Mouse (Mus musculus) gastrocnemius, adult 18-20 months (tissue): ENCODE results near the gene Cyyr1. TPM values are rescaled to one million over a fixed set of nuclear protein-coding genes. Genes with fewer than 3 reads are reported as not detected.
A peak's percentile ranks its signal among the peaks of the same experiment; 100 is the strongest.

ENCODE experiments used
- DNase-seq: peaks from one replicate; pipeline ENCODE4 v3.0.0; 2021; ENCODE audit warnings: low spot score
- total RNA-seq, 2 experiments: library from RNA; stranded (reverse); gene quantifications; 2 replicates each; pipeline ENCODE4 v1.2.3; 2021

Cyyr1 gene
- total RNA-seq, 2 experiments from 2014 or later = 8.0 to 11.5 TPM

- no peak for DNase-seq
These were observed 78.6 kb downstream of the Cyyr1 start for GRCm38 (mm10) chr16:85474552-85475071.

GRCm38 (mm10) chr16:85470057-85470456 is 83.1 kb downstream of the Cyyr1 start:
- no peak for DNase-seq

GRCm38 (mm10) chr16:85455043-85455442 is 98.2 kb downstream of the Cyyr1 start:
- no peak for DNase-seq

GRCm38 (mm10) chr16:85446306-85446705 is 106.9 kb downstream of the Cyyr1 start:
- no peak for DNase-seq

- no peak for DNase-seq
These were observed 107.4 kb downstream of the Cyyr1 start for GRCm38 (mm10) chr16:85445801-85446200.

- DNase-seq = peak; percentile 3
These were observed 117.8 kb downstream of the Cyyr1 start for GRCm38 (mm10) chr16:85435427-85435826.

GRCm38 (mm10) chr16:85429173-85429572 is 124.0 kb downstream of the Cyyr1 start:
- no peak for DNase-seq

GRCm38 (mm10) chr16:85422889-85423288 is 130.3 kb downstream of the Cyyr1 start:
- no peak for DNase-seq

- DNase-seq = peak; percentile 5
These were observed 137.8 kb downstream of the Cyyr1 start for GRCm38 (mm10) chr16:85415415-85415814.

GRCm38 (mm10) chr16:85393430-85393948 is 159.7 kb downstream of the Cyyr1 start:
- DNase-seq = no peak

- DNase-seq = no peak
These were observed 166.4 kb downstream of the Cyyr1 start for GRCm38 (mm10) chr16:85386801-85387200.

Other genes starting within 250 kb of the Cyyr1 start
- 10 to 100 TPM in 1 of 2 experiments, 1 to 10 TPM in 1; 8.0 to 39.9 TPM for gene Adamts1, start 249.7 kb upstream of the Cyyr1 start, total RNA-seq